Mouse (Mus musculus) ES-E14 (cell line): ENCODE data around the gene Adgrv1.

Experiments used
- CHD2 ChIP-seq: IDR thresholded peaks from 2 replicates; pipeline ENCODE4 v1.6.1; 2014; ENCODE audit warnings: mild to moderate bottlenecking, low read depth, low read length, inconsistent platforms
- HCFC1 ChIP-seq: IDR thresholded peaks from 2 replicates; pipeline ENCODE4 v1.6.1; 2012; ENCODE audit warnings: low read length, inconsistent platforms, borderline replicate concordance; ENCODE audit not compliant: insufficient read depth
- ZC3H11A ChIP-seq: IDR thresholded peaks from 2 replicates; pipeline ENCODE4 v1.6.1; 2012; ENCODE audit warnings: low read depth, mild to moderate bottlenecking, inconsistent platforms, low read length, borderline replicate concordance
- ZNF384 ChIP-seq: IDR thresholded peaks from 2 replicates; pipeline ENCODE4 v1.6.1; 2012; ENCODE audit warnings: low read depth, low read length, inconsistent platforms

GRCm38 (mm10) chr13:81142268-81142884 lies 490.6 kb downstream of the Adgrv1 start:
- TF ChIP-seq ZC3H11A (no peak), CHD2 (no peak), HCFC1 (no peak), ZNF384 (peak; percentile 64; the same call in 1 of the 2 replicates)
